Mouse (Mus musculus) kidney, postnatal 0 days (tissue): Measurements from ENCODE around the gene Pip5k1c. TPM values are rescaled to one million over a fixed set of nuclear protein-coding genes. Genes with fewer than 3 reads are reported as not detected.
A peak's percentile ranks its signal among the peaks of the same experiment; 100 is the strongest.

ENCODE experiments used
- ATAC-seq: fragments of 200-750 bp; cut with Nextera tagmentation; replicated peaks from 2 replicates; pipeline ENCODE4 v1.8.0; 2017; ENCODE audit warnings: low read depth, moderate number of reproducible peaks, moderate TSS enrichment, moderate library complexity; ENCODE audit not compliant: low FRiP score
- DNase-seq: peaks from one replicate; pipeline ENCODE4 v3.0.0-alpha.2; 2016; ENCODE audit warnings: low spot score
- H3K27ac ChIP-seq: fragments of 300-500 bp; sonication (generic); 2 replicates; pipeline ENCODE4 v1.5.1; 2014; ENCODE audit warnings: mild to moderate bottlenecking
- H3K27me3 ChIP-seq: fragments of 300-500 bp; sonication (generic); 2 replicates; pipeline ENCODE4 v1.6.1; 2014; ENCODE audit warnings: low read length, mixed read lengths; ENCODE audit not compliant: insufficient read depth
- H3K36me3 ChIP-seq: fragments of 300-500 bp; sonication (generic); 2 replicates; pipeline ENCODE4 v1.6.1; 2014; ENCODE audit warnings: low read length, mixed read lengths; ENCODE audit not compliant: insufficient read depth
- H3K4me1 ChIP-seq: fragments of 300-500 bp; sonication (generic); replicated peaks from 2 replicates; pipeline ENCODE4 v1.6.1; 2014; ENCODE audit warnings: antibody characterized with exemption, low read length, mixed read lengths; ENCODE audit not compliant: insufficient read depth
- H3K4me2 ChIP-seq: fragments of 300-500 bp; sonication (generic); 2 replicates; pipeline ENCODE4 v1.6.1; 2014; ENCODE audit warnings: mild to moderate bottlenecking, low read length, moderate library complexity, mixed read lengths
- H3K4me3 ChIP-seq: fragments of 300-500 bp; sonication (generic); replicated peaks from 2 replicates; pipeline ENCODE4 v1.5.1; 2014; ENCODE audit warnings: low read depth, low read length
- H3K9ac ChIP-seq: fragments of 300-500 bp; sonication (generic); 2 replicates; pipeline ENCODE4 v1.6.1; 2014; ENCODE audit warnings: low read depth, low read length
- H3K9me3 ChIP-seq: fragments of 300-500 bp; sonication (generic); replicated peaks from 2 replicates; pipeline ENCODE4 v1.6.1; 2016; ENCODE audit warnings: low read length, inconsistent platforms, mixed read lengths
- CTCF ChIP-seq: IDR thresholded peaks from 2 replicates; pipeline ENCODE4 v1.5.1; 2016; ENCODE audit warnings: antibody characterized with exemption, low read depth, mild to moderate bottlenecking, moderate library complexity
- WGBS: fragments of 180-500 bp; shearing (Covaris S2); extraction: QIAGEN DNeasy Blood & Tissue Kit; methylation state at CpG from one replicate; pipeline ENCODE4 v1.1.7; 2014; 5-methylcytosine and 5-hydroxymethylcytosine counted together
- polyA plus RNA-seq: library from polyadenylated mRNA; unstranded; fragments of >200 nt; fragmentation: Nextera tagmentation; extraction: Ambion mirVana; gene quantifications from 2 replicates; pipeline ENCODE4 v1.2.1, GENCODE M21; 2015

Pip5k1c gene
- polyA plus RNA-seq, 1 experiment from 2014 or later = 37.8 TPM

- Histone ChIP-seq H3K4me1 (peaks cover 34% of the 10 kb centered on the region), H3K27ac (no peak overlapping the region)
These were observed 68.0 kb downstream of the Pip5k1c start for GRCm38 (mm10) chr10:81360721-81361120.

GRCm38 (mm10) chr10:81362336-81362949 lies 69.7 kb downstream of the Pip5k1c start:
- H3K27ac ChIP-seq = no peak overlapping the region
- H3K4me2 ChIP-seq = no peak overlapping the region
- no peaks in the 10 kb centered on the region for H3K27me3 ChIP-seq
- peaks cover 9% of the 10 kb centered on the region for H3K36me3 ChIP-seq
- 72% methylated on average over 12 of the region's 12 CpGs for whole genome bisulfite sequencing
- DNase-seq (no peak), ATAC-seq (no peak)
- no peak overlapping the region for H3K4me3 ChIP-seq
- peaks cover 30% of the 10 kb centered on the region for H3K4me1 ChIP-seq
- no peak overlapping the region for H3K9ac ChIP-seq
- no peaks in the 10 kb centered on the region for H3K9me3 ChIP-seq
- no peak for TF ChIP-seq CTCF

More at GRCm38 (mm10) chr10:81360721-81361120, 68.0 kb downstream of the Pip5k1c start:
- TF ChIP-seq CTCF = no peak
- WGBS = 63% methylated on average over 8 of the region's 8 CpGs
- Histone ChIP-seq H3K9me3 (no peaks in the 10 kb centered on the region), H3K36me3 (no peaks in the 10 kb centered on the region), H3K27me3 (no peaks in the 10 kb centered on the region), H3K4me2 (no peak overlapping the region), H3K4me3 (no peak overlapping the region), H3K9ac (no peak overlapping the region)
- no peak for DNase-seq
- no peak for ATAC-seq

- Histone ChIP-seq H3K4me2 (peak overlapping the region; percentile 52), H3K4me1 (peaks cover 23% of the 10 kb centered on the region), H3K27ac (no peak overlapping the region), H3K27me3 (no peaks in the 10 kb centered on the region), H3K36me3 (peaks cover 20% of the 10 kb centered on the region), H3K9me3 (no peaks in the 10 kb centered on the region), H3K4me3 (peak overlapping the region; percentile 12), H3K9ac (peak overlapping the region; percentile 29; the same call in 1 of the 2 replicates)
- ATAC-seq (peak; percentile 10; the same call in 1 of the 2 replicates), DNase-seq (no peak)
- TF ChIP-seq CTCF = no peak
- WGBS = 10% methylated on average over 54 of the region's 54 CpGs
These were observed 70.9 kb downstream of the Pip5k1c start for GRCm38 (mm10) chr10:81363436-81364346.

- TF ChIP-seq CTCF = no peak
- H3K36me3 ChIP-seq = peaks cover 30% of the 10 kb centered on the region
- H3K9ac ChIP-seq = peak overlapping the region; percentile 39; the same call in 1 of the 2 replicates
- DNase-seq (no peak), ATAC-seq (no peak)
- H3K27ac ChIP-seq = no peak overlapping the region
- H3K4me3 ChIP-seq = peak overlapping the region; percentile 12
- H3K27me3 ChIP-seq = no peaks in the 10 kb centered on the region
- H3K4me1 ChIP-seq = peaks cover 18% of the 10 kb centered on the region
- no peaks in the 10 kb centered on the region for H3K9me3 ChIP-seq
- peak overlapping the region; percentile 52 for H3K4me2 ChIP-seq
- 9% methylated on average over 28 of the region's 28 CpGs for WGBS
These were observed 71.9 kb downstream of the Pip5k1c start for GRCm38 (mm10) chr10:81364666-81365065.

GRCm38 (mm10) chr10:81365073-81365472 lies 72.3 kb downstream of the Pip5k1c start:
- Histone ChIP-seq H3K9me3 (no peaks in the 10 kb centered on the region), H3K27me3 (no peaks in the 10 kb centered on the region), H3K4me1 (peaks cover 18% of the 10 kb centered on the region), H3K9ac (peak overlapping the region; percentile 39; the same call in 1 of the 2 replicates), H3K4me3 (no peak overlapping the region), H3K27ac (no peak overlapping the region), H3K36me3 (peaks cover 34% of the 10 kb centered on the region), H3K4me2 (peak overlapping the region; percentile 52; the same call in 1 of the 2 replicates)
- TF ChIP-seq CTCF = no peak
- DNase-seq (no peak), ATAC-seq (no peak)
- WGBS = 42% methylated on average over 4 of the region's 4 CpGs
